Mouse (Mus musculus) limb, embryonic 13.5 days (tissue): ENCODE measurements around the gene Disp1. TPM values are rescaled to one million over a fixed set of nuclear protein-coding genes. Genes with fewer than 3 reads are reported as not detected.

Source experiments
- ATAC-seq: fragments of 200-750 bp; cut with Nextera tagmentation; 2 replicates; pipeline ENCODE4 v1.8.0; 2017; ENCODE audit warnings: low read depth, moderate number of reproducible peaks, moderate TSS enrichment; ENCODE audit not compliant: low FRiP score
- H3K27ac ChIP-seq: fragments of 300-500 bp; sonication (generic); 2 replicates; pipeline ENCODE4 v1.5.1; 2015; ENCODE audit warnings: inconsistent platforms, mild to moderate bottlenecking, moderate library complexity
- H3K27me3 ChIP-seq: fragments of 300-500 bp; sonication (generic); 2 replicates; pipeline ENCODE4 v1.6.1; 2015; ENCODE audit warnings: mild to moderate bottlenecking, inconsistent platforms
- H3K36me3 ChIP-seq: fragments of 300-500 bp; sonication (generic); 2 replicates; pipeline ENCODE4 v1.6.1; 2015; ENCODE audit warnings: inconsistent platforms, mild to moderate bottlenecking, moderate library complexity
- H3K4me1 ChIP-seq: fragments of 300-500 bp; sonication (generic); 2 replicates; pipeline ENCODE4 v1.6.1; 2015; ENCODE audit warnings: inconsistent platforms
- H3K4me2 ChIP-seq: fragments of 300-500 bp; sonication (generic); replicated peaks from 2 replicates; pipeline ENCODE4 v1.6.1; 2015; ENCODE audit warnings: inconsistent platforms, mild to moderate bottlenecking, moderate library complexity
- H3K4me3 ChIP-seq: fragments of 300-500 bp; sonication (generic); 2 replicates; pipeline ENCODE4 v1.5.1; 2015; ENCODE audit warnings: moderate library complexity, mild to moderate bottlenecking, inconsistent platforms
- H3K9ac ChIP-seq: fragments of 300-500 bp; sonication (generic); 2 replicates; pipeline ENCODE4 v1.6.1; 2015; ENCODE audit warnings: mild to moderate bottlenecking, inconsistent platforms
- H3K9me3 ChIP-seq: fragments of 300-500 bp; sonication (generic); 2 replicates; pipeline ENCODE4 v1.6.1; 2016; ENCODE audit warnings: inconsistent platforms
- WGBS: fragments of 180-500 bp; shearing (Covaris S2); methylation state at CpG from one replicate; pipeline ENCODE4 v1.1.7; 2015; 5-methylcytosine and 5-hydroxymethylcytosine counted together
- polyA plus RNA-seq: library from polyadenylated mRNA; unstranded; fragments of >200 nt; fragmentation: Nextera tagmentation; extraction: Ambion mirVana; gene quantifications from 2 replicates; pipeline ENCODE4 v1.2.1, GENCODE M21; 2015

Gene Disp1
- polyA plus RNA-seq, 1 experiment from 2014 or later = 34.0 TPM

DNA sequence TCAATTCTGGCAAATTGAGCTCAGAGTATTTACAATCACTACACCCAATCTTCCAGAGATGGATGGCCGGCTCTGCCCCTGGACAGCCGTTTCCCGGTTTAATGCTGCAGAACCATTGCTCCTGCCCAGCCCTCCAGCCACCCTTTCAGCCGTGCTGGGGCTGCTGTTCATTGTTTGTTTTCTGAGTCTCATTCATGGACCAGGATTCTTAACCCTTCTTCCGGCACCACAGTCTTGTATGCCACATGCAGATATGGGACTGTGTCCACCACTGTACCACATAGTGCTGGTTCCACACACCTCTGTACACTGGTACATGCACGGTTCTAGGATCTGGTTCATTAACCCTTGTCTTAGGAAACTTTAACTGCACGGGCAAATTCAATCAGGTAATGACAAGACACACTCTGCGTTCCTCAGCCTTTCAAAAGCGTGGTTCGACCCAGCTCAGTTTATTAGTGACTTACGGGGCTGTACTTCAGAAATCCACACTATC is 12.4 kb upstream of the Disp1 start:
- Histone ChIP-seq H3K27ac (no peak overlapping the region), H3K4me2 (no peak overlapping the region), H3K4me1 (peaks cover 16% of the 10 kb centered on the region), H3K9me3 (no peaks in the 10 kb centered on the region), H3K36me3 (no peaks in the 10 kb centered on the region), H3K4me3 (no peak overlapping the region), H3K9ac (no peak overlapping the region), H3K27me3 (no peaks in the 10 kb centered on the region)
- WGBS = 64% methylated on average over 11 of the region's 11 CpGs
- no peak for ATAC-seq

DNA sequence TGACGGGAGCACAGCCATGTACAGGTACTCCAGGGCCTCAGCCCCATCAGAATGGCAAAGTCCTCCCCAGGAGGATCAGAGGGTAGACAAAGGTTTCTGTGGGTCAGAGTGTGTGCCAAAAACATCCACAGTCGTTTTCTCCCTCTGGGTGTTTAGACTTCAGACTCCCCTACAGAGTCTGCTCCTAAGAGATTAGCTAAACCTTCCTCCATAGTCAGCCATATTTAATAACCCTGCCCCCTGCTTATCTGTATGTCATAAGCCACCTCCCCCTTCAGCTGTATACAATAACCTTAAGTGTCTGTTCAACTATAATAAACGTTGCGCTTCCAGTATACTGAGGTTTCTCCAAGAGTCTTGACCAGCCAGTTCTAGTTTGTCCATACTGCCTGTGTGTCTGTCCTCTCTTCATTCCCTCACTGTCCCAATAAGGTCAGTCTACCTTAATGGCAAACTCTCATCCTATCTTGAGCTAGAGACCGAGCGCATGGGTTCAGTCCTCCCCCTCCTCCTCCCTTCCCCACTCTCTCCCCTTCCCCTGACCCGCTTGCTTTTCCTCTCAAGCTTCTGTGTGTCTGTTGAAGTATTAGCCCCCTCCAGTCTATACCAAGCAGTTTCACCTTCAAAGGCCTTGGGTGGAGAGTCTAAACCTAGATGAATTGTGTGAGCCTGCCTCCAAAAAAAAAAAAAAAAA is 11.8 kb upstream of the Disp1 start:
- peaks cover 20% of the 10 kb centered on the region for H3K4me1 ChIP-seq
- no peak overlapping the region for H3K27ac ChIP-seq
- no peak overlapping the region for H3K4me2 ChIP-seq
- no peaks in the 10 kb centered on the region for H3K36me3 ChIP-seq
- WGBS = 83% methylated on average over 7 of the region's 7 CpGs
- no peak overlapping the region for H3K9ac ChIP-seq
- no peak overlapping the region for H3K4me3 ChIP-seq
- H3K9me3 ChIP-seq = no peaks in the 10 kb centered on the region
- H3K27me3 ChIP-seq = no peaks in the 10 kb centered on the region
- no peak for ATAC-seq

DNA sequence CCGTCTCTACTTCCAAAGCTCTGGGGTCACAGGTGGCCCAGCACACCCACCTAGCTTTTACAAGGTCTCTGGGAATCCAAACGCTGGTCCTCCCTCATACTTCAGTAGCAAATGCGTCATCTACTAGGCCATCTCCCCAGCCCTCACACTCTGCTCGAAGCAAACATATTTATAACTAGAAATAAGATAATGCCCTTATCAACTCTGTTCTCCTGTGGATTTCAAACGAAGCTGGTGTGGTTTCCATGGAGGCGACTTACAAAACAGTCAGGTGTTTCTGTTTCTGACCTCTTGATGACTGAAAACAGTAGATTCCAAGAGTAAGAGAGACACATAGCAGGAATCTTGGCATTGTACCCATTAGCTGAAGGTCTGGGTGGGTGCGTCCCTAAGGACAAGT is 6.1 kb upstream of the Disp1 start:
- Histone ChIP-seq H3K27me3 (no peaks in the 10 kb centered on the region), H3K9me3 (no peaks in the 10 kb centered on the region), H3K4me3 (no peak overlapping the region), H3K4me2 (no peak overlapping the region), H3K9ac (no peak overlapping the region), H3K27ac (no peak overlapping the region), H3K4me1 (peaks cover 16% of the 10 kb centered on the region), H3K36me3 (no peaks in the 10 kb centered on the region)
- ATAC-seq = no peak
- 81% methylated on average over 7 of the region's 7 CpGs for WGBS

DNA sequence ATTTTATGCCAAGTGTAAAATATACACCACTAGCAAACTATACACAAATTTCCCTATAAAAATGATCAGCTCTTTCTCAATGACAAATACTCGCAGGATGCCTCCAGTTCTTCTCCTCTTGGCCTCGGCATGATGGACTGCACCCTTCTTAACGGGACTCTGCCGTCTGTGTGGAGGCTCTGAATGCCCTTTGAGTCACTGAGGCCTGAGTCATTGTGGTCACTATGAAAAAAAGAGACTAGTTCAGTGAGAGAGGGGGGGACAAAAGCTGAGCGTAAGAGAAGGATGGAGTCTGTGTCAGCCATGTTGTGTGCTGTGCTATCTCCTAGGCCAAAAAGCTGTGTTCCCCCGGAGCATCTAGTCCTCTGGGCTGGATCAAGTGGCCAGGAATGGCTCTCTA is 2.3 kb downstream of the Disp1 start:
- no peak overlapping the region for H3K9ac ChIP-seq
- no peaks in the 10 kb centered on the region for H3K27me3 ChIP-seq
- no peak overlapping the region for H3K4me2 ChIP-seq
- peaks cover 43% of the 10 kb centered on the region for H3K4me1 ChIP-seq
- no peaks in the 10 kb centered on the region for H3K9me3 ChIP-seq
- no peak for ATAC-seq
- WGBS = 92% methylated on average over 6 of the region's 6 CpGs
- H3K27ac ChIP-seq = no peak overlapping the region
- 0 out of 2 replicates have a peak, but pooled peaks cover 7% of the 10 kb centered on the region for H3K36me3 ChIP-seq
- H3K4me3 ChIP-seq = no peak overlapping the region

DNA sequence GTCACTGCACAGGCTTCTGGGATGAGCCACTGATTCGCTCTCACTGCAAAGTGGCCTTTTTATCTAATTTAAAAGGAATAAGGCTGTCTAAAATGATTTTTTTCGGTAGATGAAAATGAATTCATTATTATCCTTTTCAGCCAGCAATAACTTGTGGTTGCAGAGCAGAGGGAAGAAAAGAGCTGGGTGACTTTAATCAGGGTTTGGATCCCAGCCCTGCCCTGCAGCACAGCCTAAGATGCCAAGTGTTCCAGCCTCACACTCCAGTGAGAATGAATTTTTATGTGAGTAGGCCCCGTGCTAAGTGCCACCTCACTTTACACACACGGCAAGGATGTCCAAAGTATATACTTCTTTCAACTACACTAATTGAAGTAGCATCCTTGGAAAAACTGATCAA is 4.6 kb downstream of the Disp1 start:
- Histone ChIP-seq H3K27me3 (no peaks in the 10 kb centered on the region), H3K9ac (no peak overlapping the region), H3K9me3 (no peaks in the 10 kb centered on the region), H3K4me2 (no peak overlapping the region), H3K27ac (no peak overlapping the region), H3K36me3 (0 out of 2 replicates have a peak, but pooled peaks cover 7% of the 10 kb centered on the region), H3K4me3 (no peak overlapping the region), H3K4me1 (peaks cover 59% of the 10 kb centered on the region)
- no peak for ATAC-seq
- WGBS = 75% methylated on average over 4 of the region's 4 CpGs

DNA sequence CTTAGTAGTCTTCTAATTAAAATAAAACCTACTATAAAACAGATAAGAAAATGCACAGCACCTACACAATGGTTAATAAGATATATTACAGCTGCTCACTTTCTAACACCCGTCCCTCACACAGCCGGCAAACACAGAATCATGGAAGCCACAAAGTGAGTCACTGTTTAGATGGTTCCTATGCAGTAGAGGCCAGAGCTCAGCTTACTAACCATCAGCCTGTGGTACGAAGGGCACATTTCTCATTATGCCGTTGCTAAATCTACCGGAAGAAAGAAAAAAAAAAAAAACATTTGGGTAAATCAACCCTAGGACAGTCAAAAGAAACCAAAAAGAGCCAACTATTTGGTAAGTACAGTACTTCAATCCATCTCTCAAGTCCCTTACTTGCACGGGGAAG is 5.6 kb downstream of the Disp1 start:
- 85% methylated on average over 6 of the region's 6 CpGs for WGBS
- no peak overlapping the region for H3K27ac ChIP-seq
- no peak overlapping the region for H3K9ac ChIP-seq
- peaks cover 65% of the 10 kb centered on the region for H3K4me1 ChIP-seq
- no peak overlapping the region for H3K4me2 ChIP-seq
- H3K36me3 ChIP-seq = 0 out of 2 replicates have a peak, but pooled peaks cover 7% of the 10 kb centered on the region
- no peaks in the 10 kb centered on the region for H3K27me3 ChIP-seq
- H3K9me3 ChIP-seq = no peaks in the 10 kb centered on the region
- no peak for ATAC-seq
- no peak overlapping the region for H3K4me3 ChIP-seq

DNA sequence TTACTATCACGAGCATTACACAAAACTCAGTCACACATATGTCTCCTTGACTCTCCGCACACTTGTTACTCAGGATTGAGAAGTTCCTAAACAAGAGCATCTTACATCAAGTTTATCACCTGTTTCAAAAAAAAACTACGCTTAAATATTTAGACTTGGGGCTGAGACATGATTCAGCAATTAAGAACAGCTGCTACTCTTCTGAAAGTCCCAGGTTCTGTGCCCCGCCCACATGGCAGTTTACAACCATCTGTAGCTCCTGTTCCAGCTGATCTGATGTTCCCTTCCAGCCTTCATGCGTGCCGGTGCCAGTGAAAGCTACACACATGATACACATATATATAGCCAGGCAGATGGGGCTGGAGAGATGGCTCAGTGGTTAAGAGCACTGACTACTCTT is 7.5 kb downstream of the Disp1 start:
- no peaks in the 10 kb centered on the region for H3K27me3 ChIP-seq
- H3K27ac ChIP-seq = no peak overlapping the region
- H3K36me3 ChIP-seq = 0 out of 2 replicates have a peak, but pooled peaks cover 4% of the 10 kb centered on the region
- no peaks in the 10 kb centered on the region for H3K9me3 ChIP-seq
- H3K9ac ChIP-seq = no peak overlapping the region
- ATAC-seq = no peak
- H3K4me2 ChIP-seq = no peak overlapping the region
- H3K4me1 ChIP-seq = peaks cover 55% of the 10 kb centered on the region
- H3K4me3 ChIP-seq = no peak overlapping the region
- WGBS = 70% methylated on average over 6 of the region's 6 CpGs

DNA sequence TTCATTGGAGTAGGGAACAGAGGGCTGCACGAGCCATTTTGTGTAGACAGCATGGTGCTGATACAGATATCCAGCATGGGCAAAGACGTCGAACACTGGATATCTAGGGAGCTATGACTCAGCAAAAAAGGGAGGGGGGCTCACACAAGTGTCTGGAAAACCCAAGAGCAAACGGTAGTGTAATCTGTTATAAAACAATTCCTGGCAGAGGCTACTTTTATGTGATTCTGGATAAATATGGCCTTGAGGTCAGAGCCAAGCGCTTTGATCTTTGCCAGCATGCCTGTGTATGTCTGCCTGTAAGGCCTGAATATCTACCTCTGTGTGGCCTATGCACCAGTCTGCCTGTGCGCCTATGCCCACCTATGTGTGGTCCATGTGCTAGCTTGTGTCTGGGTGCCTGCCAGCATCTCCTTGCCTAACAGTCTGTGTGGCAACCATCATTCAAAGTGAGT is 8.5 kb downstream of the Disp1 start:
- Histone ChIP-seq H3K36me3 (no peaks in the 10 kb centered on the region), H3K4me2 (no peak overlapping the region), H3K4me1 (peaks cover 63% of the 10 kb centered on the region), H3K9me3 (no peaks in the 10 kb centered on the region), H3K4me3 (no peak overlapping the region), H3K27ac (no peak overlapping the region), H3K9ac (no peak overlapping the region), H3K27me3 (no peaks in the 10 kb centered on the region)
- WGBS = 69% methylated on average over 6 of the region's 6 CpGs
- ATAC-seq = no peak

DNA sequence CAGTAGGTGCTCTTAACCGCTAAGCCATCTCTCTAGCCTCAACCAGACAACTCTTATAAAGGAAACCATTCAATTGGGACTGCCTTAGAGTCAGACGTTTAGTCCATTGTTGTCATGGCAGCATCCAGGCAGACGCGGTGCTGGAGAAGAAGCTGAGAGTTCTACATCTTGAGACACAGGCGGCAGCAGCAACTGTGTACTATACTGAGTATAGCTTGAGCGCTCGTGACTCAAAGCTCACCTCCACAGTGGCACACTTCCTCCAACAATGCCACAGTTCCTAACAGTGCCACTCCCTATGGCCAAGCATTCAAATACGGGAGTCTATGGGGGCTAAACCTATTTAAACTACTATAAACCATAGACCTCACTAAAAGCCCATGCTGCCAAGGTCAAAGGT is 11.2 kb downstream of the Disp1 start:
- WGBS = 88% methylated on average over 8 of the region's 8 CpGs
- no peak for ATAC-seq
- H3K9ac ChIP-seq = no peak overlapping the region

DNA sequence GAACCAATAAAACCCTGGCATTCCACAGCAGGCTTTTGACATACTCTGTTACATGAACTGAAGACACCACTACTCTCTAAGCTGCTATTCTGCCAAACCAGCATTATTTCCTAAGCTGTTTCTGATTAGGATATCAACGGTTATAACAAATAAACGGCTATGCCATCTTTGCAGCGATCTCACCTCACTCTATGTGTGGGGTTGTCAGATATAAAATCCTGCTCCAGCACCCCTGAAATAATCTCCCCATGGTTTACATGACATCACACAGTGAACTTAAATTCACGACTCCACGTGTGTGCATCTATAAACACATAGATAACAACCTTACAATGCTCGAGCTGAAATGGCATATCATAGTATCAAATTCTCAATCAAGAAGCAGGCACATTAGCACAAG is 13.7 kb downstream of the Disp1 start:
- H3K4me3 ChIP-seq = no peak overlapping the region
- H3K4me2 ChIP-seq = no peak overlapping the region
- H3K27me3 ChIP-seq = no peaks in the 10 kb centered on the region
- peaks cover 41% of the 10 kb centered on the region for H3K4me1 ChIP-seq
- H3K36me3 ChIP-seq = no peaks in the 10 kb centered on the region
- no peak overlapping the region for H3K27ac ChIP-seq
- H3K9ac ChIP-seq = no peak overlapping the region
- no peak for ATAC-seq
- WGBS = 75% methylated on average over 6 of the region's 6 CpGs
- no peaks in the 10 kb centered on the region for H3K9me3 ChIP-seq

More for the DNA sequence above, 11.2 kb downstream of the Disp1 start:
- peaks cover 53% of the 10 kb centered on the region for H3K4me1 ChIP-seq
- H3K9me3 ChIP-seq = no peaks in the 10 kb centered on the region
- no peaks in the 10 kb centered on the region for H3K36me3 ChIP-seq
- H3K4me3 ChIP-seq = no peak overlapping the region
- H3K4me2 ChIP-seq = no peak overlapping the region
- H3K27me3 ChIP-seq = no peaks in the 10 kb centered on the region
- no peak overlapping the region for H3K27ac ChIP-seq

DNA sequence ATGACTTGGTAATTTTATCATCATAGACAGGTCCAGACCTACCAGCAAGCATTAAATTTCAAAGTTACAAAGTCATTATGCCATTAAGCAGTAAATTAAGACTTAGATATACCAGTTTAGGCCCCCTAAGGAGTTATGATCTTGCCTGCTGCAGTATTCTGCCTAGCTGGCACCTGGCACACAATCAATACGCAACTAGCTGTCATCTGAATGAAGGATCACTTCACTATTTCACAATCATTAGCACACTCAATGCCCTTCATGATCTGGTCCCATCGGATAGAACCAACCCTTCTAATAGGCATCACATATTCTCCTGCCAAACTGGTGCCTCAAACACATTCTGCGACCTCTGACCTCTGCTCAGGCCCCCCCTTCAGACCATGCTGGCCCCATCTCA is 14.2 kb downstream of the Disp1 start:
- Histone ChIP-seq H3K4me2 (no peak overlapping the region), H3K36me3 (peaks cover 2% of the 10 kb centered on the region; the same call in 1 of the 2 replicates), H3K9ac (no peak overlapping the region), H3K9me3 (no peaks in the 10 kb centered on the region), H3K27ac (no peak overlapping the region), H3K27me3 (no peaks in the 10 kb centered on the region), H3K4me1 (peaks cover 38% of the 10 kb centered on the region), H3K4me3 (no peak overlapping the region)
- WGBS = 77% methylated on average over 3 of the region's 3 CpGs
- no peak for ATAC-seq

DNA sequence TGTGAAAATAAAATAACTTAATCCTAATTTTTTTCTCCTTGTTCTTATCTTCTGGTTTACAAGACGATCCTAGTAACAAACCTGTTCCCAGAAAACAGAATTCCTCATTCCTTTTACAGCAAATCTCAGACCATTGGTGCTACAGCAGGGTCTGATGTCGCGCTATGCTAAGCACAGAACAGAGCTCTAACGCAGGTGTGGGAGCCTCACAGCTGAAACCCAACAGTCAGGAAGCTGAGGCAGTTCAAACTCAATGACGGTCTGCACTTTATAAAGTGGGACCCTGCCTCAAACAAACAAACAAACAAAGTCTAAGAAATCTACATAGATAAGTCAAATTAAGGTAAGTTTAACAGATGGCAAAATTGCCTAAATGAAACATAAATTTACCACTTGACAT is 20.4 kb downstream of the Disp1 start:
- Histone ChIP-seq H3K27ac (no peak overlapping the region), H3K4me3 (no peak overlapping the region), H3K4me2 (no peak overlapping the region), H3K9ac (no peak overlapping the region), H3K9me3 (no peaks in the 10 kb centered on the region), H3K36me3 (peaks cover 6% of the 10 kb centered on the region; the same call in 1 of the 2 replicates), H3K4me1 (peaks cover 17% of the 10 kb centered on the region), H3K27me3 (no peaks in the 10 kb centered on the region)
- no peak for ATAC-seq
- 81% methylated on average over 5 of the region's 5 CpGs for WGBS

DNA sequence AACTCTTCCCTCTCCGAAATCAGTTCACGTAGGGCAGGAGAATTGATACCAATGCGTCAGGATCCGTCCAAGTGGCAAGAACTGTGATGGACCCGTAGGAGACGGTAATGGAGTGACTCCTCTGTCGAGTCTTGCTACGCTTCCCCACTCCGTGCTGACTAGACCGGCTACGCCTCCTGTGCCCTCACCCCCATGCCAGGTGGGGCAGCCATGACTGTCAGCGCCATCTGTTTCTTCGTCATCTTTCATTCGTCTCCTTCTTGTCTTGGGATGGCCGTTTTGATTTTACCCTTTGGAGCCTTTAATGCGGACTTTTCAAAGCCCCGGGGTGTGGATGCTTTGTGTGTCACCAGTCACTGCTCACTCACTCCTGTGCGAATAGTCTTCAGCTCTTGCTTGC is 26.6 kb downstream of the Disp1 start:
- peak overlapping the region; percentile 19; the same call in 1 of the 2 replicates for H3K4me2 ChIP-seq
- H3K9ac ChIP-seq = no peak overlapping the region

More for the DNA sequence above, 26.6 kb downstream of the Disp1 start:
- Histone ChIP-seq H3K9me3 (no peaks in the 10 kb centered on the region), H3K4me1 (peaks cover 78% of the 10 kb centered on the region), H3K27ac (peak overlapping the region; percentile 84), H3K4me3 (no peak overlapping the region), H3K36me3 (0 out of 2 replicates have a peak, but pooled peaks cover 4% of the 10 kb centered on the region), H3K27me3 (no peaks in the 10 kb centered on the region)
- WGBS = 81% methylated on average over 18 of the region's 18 CpGs
- ATAC-seq = no peak
